Mouse (Mus musculus): Measurements from ENCODE around the gene Gatm.
A peak's percentile ranks its signal among the peaks of the same experiment; 100 is the strongest.

Gene Gatm

GRCm38 (mm10) chr2:122608820-122609219 is 2.3 kb downstream of the Gatm start:
- ATAC-seq (ENCODE audit: low TSS enrichment): no peak

DNA sequence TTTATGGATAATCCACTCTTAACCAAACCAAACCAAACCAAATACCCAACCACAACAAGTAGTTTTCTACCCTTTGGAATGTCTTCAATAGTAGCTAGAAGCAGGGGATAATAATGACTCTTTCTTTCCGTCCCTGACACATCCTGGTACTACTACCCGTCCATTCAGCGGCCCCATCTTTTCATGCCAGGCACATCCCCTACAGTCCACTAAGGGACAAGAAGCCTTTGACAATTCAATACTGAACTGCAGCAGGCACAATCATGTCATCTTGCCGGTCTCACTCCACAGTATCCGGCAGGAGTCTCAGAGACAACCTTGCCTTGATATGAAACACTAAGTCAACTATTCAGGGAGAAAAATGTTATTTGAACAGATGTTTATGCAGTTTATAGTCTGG is 5.3 kb downstream of the Gatm start:
- peak; percentile 83 for ATAC-seq (ENCODE audit: low TSS enrichment)

- ATAC-seq (ENCODE audit: low TSS enrichment): no peak
Measured at GRCm38 (mm10) chr2:122601354-122601753, 9.7 kb downstream of the Gatm start.

GRCm38 (mm10) chr2:122599736-122600135 is 11.4 kb downstream of the Gatm start:
- no peak for ATAC-seq (ENCODE audit: low TSS enrichment)

- no peak for ATAC-seq (ENCODE audit: low TSS enrichment)
Measured at GRCm38 (mm10) chr2:122595461-122595860, 15.6 kb downstream of the Gatm start.

DNA sequence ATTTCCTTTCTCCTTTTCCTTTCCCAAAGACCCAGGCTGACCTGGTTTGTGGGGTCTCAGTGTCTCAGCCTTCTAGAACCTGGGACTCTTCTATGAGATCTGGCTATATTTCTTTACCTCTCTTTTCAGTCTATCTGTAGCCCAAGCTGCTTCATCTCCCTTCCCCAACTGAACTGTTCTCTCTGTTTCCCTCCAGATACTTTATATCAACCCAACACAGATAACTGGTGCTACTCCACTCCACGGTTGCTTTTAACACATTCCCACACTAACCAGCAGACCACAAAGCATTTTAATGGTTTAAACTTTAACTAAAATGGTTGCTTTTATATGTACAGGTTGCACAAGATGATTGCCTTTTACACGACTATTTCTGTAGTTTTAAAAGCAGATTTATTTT is 19.9 kb downstream of the Gatm start:
- ATAC-seq (ENCODE audit: low TSS enrichment): no peak

DNA sequence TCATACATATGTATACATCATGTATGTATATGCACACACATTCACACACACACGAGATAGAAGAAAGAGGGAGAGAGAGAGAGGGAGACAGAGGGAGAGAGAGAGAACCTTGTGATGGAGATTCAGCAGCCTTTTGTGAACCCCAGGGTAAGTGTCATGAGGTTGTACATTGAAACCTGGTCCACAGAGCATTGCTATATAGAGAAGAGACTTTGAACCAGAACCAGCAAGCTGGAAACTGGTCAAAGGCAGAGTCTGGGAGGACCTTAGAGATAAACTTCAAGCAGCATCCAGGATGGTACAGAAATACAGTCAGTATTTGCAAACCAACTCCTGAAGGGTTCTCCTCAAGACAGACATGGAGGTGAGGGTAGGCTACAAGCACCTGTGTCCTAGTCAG is 20.8 kb downstream of the Gatm start:
- no peak for ATAC-seq (ENCODE audit: low TSS enrichment)

GRCm38 (mm10) chr2:122587861-122588519 is 23.1 kb downstream of the Gatm start:
- peak; percentile 70 for ATAC-seq (ENCODE audit: low TSS enrichment)

DNA sequence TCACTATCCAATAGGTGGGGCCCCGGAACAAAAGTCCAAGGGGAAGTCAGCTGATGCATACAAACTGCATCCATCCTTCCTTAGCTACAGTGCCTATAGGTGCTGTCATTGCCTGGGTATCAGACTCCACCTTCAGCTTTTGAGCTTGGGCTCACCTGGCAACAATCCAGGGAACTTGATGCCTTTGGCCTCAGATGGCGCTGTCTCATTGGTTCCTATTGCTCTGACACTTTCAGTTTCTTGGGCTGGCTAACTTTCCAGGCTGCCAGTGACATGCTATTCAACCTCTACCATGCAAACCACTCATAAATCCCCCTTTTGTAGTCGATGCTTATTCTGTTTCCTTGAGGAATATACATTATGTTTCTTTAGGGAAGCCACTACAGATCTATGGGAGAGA is 24.8 kb downstream of the Gatm start:
- no peak for ATAC-seq (ENCODE audit: low TSS enrichment)

GRCm38 (mm10) chr2:122582324-122582723 is 28.8 kb downstream of the Gatm start:
- no peak for ATAC-seq (ENCODE audit: low TSS enrichment)

DNA sequence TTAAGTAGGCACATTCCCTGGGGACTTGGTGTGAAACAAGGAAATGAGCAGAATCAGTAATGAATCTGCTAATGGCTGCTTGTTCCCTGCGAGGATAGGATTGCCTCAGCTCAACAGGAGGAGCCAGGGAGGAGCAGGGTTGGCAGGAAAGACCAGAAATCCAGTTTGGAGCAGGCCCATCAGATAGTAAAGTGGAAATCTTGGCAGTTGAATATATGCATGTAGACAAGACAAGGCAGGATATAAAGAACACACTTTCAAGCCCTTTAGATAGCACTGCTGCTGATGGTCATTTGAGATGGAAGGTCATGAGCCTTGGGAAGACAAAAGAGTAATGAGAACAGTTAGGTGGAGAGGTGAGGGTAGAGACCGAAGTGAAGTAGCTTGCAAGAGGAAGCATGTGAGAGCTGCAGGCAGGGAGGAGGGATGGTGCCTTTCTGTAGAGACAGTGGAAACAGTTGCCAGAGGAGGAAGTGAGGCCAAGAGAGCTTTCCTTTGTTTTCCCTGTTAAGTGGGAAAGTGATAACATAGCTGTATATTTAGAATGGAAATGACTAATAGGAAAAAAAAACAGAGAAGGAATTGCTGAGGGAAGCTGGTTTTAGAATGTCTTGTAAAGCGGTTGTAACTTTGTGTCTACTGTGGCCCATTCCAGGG is 29.6 kb downstream of the Gatm start:
- ATAC-seq (ENCODE audit: low TSS enrichment): no peak

DNA sequence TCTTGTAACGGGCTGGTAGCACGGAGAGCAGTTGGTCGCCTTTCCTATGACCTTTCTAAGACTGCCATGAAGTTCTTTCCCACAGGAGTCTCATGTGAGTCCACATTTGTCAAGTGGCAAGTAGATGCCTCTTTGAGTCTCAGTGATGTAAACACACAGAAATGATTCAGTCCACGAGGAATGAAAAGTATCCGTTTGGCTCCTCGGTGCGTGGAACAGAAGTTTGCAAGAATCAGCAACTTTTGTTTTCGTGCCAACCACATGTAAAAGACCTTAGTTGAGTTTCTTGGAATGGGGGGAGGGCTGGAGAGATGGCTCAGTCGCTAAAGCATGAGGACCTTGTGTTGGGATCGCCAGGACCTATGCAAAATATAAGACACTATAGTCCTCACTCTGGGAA is 30.7 kb downstream of the Gatm start:
- no peak for ATAC-seq (ENCODE audit: low TSS enrichment)

- ATAC-seq (ENCODE audit: low TSS enrichment): no peak
Measured at GRCm38 (mm10) chr2:122577316-122577715, 33.8 kb downstream of the Gatm start.

- ATAC-seq (ENCODE audit: low TSS enrichment): no peak
Measured at GRCm38 (mm10) chr2:122576295-122576694, 34.8 kb downstream of the Gatm start.

DNA sequence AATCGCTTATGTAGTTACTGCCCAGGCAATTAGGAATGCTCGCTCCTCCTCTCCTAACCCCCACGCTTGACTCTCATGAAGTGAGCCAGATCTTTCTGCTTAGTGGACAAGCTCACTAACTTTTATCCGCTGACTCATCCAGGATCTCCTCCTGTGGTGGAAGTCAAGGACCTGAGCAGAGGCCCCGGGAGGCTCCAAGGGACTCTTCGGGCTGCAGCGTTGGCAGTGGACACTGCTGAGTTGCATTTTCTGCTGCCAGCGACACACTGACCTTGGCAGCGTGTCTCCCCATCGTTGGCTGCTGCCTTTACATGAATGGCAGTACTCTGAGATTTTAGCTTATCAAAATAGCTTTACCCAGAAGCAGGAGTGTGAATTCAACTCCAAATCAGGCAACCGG is 35.6 kb downstream of the Gatm start:
- ATAC-seq (ENCODE audit: low TSS enrichment): no peak

GRCm38 (mm10) chr2:122572438-122572837 is 38.7 kb downstream of the Gatm start:
- ATAC-seq (ENCODE audit: low TSS enrichment): no peak

DNA sequence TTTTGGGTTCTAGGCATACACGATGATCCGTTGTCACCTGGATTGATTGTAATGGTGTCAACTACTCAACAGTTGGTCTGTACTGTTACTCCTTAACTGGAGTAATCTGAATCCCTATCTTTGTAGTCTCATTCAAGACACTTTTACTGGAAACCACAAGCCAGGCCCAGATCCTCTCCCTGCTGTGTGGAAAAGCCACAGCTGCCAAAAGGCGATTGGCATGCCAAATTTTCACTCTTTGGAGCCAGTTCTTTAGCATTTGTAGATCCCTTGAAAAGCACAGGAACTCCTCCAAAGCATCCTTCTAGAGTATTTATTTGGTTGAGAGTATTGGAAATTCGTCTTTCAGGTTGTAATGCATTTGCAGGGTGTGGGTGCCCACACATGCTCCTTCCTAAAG is 39.8 kb downstream of the Gatm start:
- ATAC-seq (ENCODE audit: low TSS enrichment): no peak

DNA sequence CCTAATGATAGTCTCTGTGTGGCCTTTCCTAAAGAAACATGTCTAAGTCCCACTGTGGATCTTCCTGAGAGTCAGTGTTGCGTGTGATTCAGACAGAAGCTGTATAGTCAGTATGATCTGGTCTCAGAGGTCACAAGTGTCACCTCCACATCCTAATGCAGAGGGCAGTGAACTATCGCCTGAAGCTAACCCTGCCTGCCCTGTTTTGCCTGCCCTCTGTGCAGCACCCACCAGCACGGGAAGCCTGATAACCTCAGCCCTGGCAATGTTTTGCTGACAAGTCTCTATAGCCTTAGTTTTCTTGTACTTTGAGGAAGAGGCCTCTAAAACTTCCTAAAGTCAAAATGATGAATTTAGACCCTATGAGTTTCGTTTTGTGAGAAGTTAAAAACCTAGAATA is 40.7 kb downstream of the Gatm start:
- ATAC-seq (ENCODE audit: low TSS enrichment): no peak

- ATAC-seq (ENCODE audit: low TSS enrichment): peak; percentile 85
Measured at GRCm38 (mm10) chr2:122569439-122569838, 41.7 kb downstream of the Gatm start.

GRCm38 (mm10) chr2:122562251-122562650 is 48.9 kb downstream of the Gatm start:
- ATAC-seq (ENCODE audit: low TSS enrichment): no peak

DNA sequence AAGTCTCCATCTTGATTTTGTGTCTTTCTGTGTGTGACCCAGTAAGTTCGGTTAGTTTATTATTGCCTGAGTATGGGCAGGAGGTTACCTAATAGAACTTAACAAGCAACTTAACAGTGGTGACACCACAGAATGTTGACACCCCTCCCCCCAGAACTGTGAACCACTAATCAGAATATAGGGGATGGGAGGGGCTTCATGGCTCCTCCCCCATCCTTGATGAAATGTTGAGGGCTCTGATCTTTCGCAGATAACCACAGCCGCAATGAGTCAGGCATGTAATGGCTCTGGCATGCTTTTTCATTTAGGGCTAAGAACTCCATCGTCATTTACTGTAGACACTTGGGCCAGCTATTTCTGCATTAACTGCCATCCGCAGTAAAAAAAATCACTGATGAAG is 49.9 kb downstream of the Gatm start:
- no peak for ATAC-seq (ENCODE audit: low TSS enrichment)

DNA sequence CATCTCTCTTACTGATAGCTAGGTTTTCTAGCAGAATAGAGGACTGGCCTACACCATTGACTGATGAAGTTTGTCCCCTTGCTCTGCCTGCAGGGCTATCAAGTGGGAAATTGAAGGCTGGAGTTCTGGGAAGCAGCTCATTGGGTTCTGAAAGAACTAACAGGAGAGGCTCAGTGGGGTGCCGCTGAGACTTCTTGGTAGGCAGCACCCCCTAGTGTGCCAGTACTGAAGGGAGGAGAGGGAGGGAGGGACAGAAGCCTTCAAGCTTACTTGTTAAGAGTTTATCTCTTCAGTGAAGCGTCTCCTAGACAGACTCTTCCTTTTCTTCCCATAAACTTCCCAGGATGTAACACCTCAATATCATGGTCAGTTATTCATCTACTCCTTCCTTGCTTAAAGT is 52.8 kb downstream of the Gatm start:
- ATAC-seq (ENCODE audit: low TSS enrichment): peak; percentile 99

Measured in frontal cortex, adult (tissue).